In genomic region chr17:8652681-8653262, GRCm38 (mm10) we compare ENCODE assay signal across 11 mouse cellular contexts.
A peak's percentile ranks its signal among the peaks of the same experiment; 100 is the strongest.
DNase-seq lines count a peak whose midpoint lies in the region; ATAC-seq lines count a peak whose summit lies in the region.
"Had no signal": no experiment of that assay in that cellular context is flagged by ENCODE, and none has a peak within 500 bp of the region (broad histone marks: within the 10 kb centered on the region; RNA-seq: fewer than 3 reads in every experiment).

No protein-coding gene starts in this region.

- no peak overlapping the region for H3K4me3 ChIP-seq in hindbrain, embryonic 10.5 days
- H3K4me3 ChIP-seq: embryonic facial prominence, embryonic 12.5 days; left cerebral cortex, adult 2 months; megakaryocyte, embryonic 14.5 days had no signal

- H3K27ac ChIP-seq in hindbrain, embryonic 10.5 days: no peak overlapping the region
- H3K27ac ChIP-seq: embryonic facial prominence, embryonic 12.5 days; left cerebral cortex, adult 2 months had no signal

- WGBS in hindbrain, embryonic 10.5 days: 90% methylated on average over 3 of the region's 3 CpGs

- no peaks in the 10 kb centered on the region for H3K9me3 ChIP-seq in hindbrain, embryonic 10.5 days
- H3K9me3 ChIP-seq: embryonic facial prominence, embryonic 12.5 days had no signal

- ATAC-seq in cerebellum, adult (ENCODE audit: insufficient number of reproducible peaks, low FRiP score, low TSS enrichment): peak; percentile 31; the same call in 1 of the 2 replicates
- ATAC-seq in monocyte, adult 5-6 weeks (replicated peaks; ENCODE audit: insufficient number of reproducible peaks, low FRiP score, low TSS enrichment, poor library complexity, severe bottlenecking): no peak

- no peak for DNase-seq in cerebellum, adult 11 months
- DNase-seq in testis, postnatal 14 days (ENCODE audit: low spot score): peak; percentile 9
- no peak for DNase-seq in testis, postnatal 10 days (ENCODE audit: low spot score)
- DNase-seq in layer of hippocampus, adult 18-20 months (ENCODE audit: low spot score in 2 of 2): peak; percentile 45 to 76
- DNase-seq in telencephalon, adult 2 months (ENCODE audit: low read depth, low spot score): peak; percentile 22
- DNase-seq in hindbrain, embryonic 10.5 days (ENCODE audit: low spot score): no peak

- H3K36me3 ChIP-seq in hindbrain, embryonic 10.5 days: no peaks in the 10 kb centered on the region
- H3K36me3 ChIP-seq: embryonic facial prominence, embryonic 12.5 days had no signal

- no peaks in the 10 kb centered on the region for H3K27me3 ChIP-seq in hindbrain, embryonic 10.5 days (ENCODE audit: insufficient read depth, poor library complexity, severe bottlenecking)
- H3K27me3 ChIP-seq: embryonic facial prominence, embryonic 12.5 days had no signal

- H3K4me1 ChIP-seq in hindbrain, embryonic 10.5 days (replicated peaks): peaks cover 6% of the 10 kb centered on the region
- H3K4me1 ChIP-seq: embryonic facial prominence, embryonic 12.5 days; megakaryocyte, embryonic 14.5 days had no signal

Comparison
In these comparisons a context has a peak if more than half of its experiments do, and no peak if none do; other contexts are left out.
1. DNase-seq: peak in testis, postnatal 14 days (single experiment), layer of hippocampus, adult 18-20 months (2 of 2) and telencephalon, adult 2 months (single experiment); none in cerebellum, adult 11 months (single experiment), testis, postnatal 10 days (single experiment) and hindbrain, embryonic 10.5 days (single experiment).